Mouse (Mus musculus) c-Kit-negative CD71-positive TER-119-positive erythroid progenitor cells, embryonic 14.5 days (primary cell): Measurements from ENCODE around the gene Myh7b.
A peak's percentile ranks its signal among the peaks of the same experiment; 100 is the strongest.
"Not testable (repeated sequence)": the region's sequence is repeated elsewhere in the genome, so short reads cannot be mapped to it uniquely, and the experiment has no call there.

Experiments
- DNase-seq: peaks from one replicate; pipeline ENCODE4 v3.0.0-alpha.2; 2013; ENCODE audit warnings: low read depth, low spot score

Gene Myh7b

DNA sequence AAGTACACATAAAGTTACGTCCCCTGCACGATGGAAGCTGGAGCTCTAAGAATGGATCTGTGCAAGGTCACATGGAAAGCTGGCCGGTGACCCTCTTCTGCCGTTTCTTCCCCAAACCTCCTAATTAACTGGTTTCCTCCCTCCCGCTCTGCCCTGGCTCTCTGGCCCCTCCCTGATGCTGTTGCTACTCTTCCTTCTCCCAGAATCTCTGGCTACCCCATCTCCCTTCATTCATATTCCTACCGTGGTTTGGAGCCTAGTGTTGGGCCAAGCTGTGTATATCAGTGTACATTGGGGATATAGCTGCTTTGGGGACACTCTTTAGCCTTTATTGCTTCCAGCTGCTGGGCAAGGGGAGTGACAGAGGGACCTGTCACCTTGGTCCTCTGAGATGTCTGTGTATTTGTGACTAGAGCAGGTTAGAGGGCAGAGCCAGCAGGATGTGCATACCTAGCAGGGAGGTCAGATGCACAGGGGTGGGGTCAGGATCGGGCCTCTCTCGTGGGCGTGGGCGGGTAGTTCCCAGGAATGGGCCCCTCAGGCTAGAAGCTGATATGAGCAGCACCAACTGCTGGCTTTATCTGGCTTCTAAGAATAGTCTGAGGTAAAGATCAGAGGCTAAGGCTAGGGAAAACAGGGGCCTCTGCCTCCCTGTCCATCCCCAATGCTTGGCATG, 6.3 kb upstream of the Myh7b start:
- peak; percentile 77 for DNase-seq

DNA sequence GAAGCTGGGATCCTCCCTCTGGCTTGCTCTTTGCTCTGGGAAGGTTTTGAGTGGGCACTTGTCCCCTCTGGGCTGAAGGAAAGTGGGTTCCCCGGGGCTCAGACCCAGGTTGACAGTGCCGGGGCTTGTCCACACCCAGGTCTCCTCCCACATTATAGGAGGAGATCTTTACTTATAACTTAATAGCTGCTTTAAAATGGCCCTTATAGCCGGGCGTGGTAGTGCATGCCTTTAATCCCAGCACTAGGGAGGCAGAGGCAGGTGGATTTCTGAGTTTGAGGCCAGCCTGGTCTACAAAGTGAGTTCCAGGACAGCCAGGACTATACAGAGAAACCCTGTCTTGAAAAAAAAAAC, 5.8 kb upstream of the Myh7b start:
- DNase-seq: not testable (repeated sequence)

DNA sequence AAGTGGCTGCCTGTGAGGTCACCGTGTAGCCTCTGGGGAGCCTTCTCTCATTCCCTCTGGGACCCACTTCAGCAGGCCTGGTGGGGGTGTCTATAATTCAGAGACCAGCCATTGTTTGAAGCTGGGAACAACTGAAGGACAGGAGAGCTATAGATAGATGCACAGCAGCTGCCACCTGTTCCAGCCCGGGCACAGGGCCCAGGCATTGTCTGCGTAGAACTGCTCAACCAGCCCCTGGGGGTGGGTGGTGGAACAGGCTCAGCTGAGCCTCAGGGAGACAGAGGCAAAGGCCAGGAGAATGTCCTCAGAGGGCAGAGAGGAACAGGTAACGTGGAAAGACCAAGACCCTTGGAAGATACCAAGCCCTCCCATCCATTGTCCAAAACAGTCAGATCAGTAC, 4.7 kb upstream of the Myh7b start:
- no peak for DNase-seq

DNA sequence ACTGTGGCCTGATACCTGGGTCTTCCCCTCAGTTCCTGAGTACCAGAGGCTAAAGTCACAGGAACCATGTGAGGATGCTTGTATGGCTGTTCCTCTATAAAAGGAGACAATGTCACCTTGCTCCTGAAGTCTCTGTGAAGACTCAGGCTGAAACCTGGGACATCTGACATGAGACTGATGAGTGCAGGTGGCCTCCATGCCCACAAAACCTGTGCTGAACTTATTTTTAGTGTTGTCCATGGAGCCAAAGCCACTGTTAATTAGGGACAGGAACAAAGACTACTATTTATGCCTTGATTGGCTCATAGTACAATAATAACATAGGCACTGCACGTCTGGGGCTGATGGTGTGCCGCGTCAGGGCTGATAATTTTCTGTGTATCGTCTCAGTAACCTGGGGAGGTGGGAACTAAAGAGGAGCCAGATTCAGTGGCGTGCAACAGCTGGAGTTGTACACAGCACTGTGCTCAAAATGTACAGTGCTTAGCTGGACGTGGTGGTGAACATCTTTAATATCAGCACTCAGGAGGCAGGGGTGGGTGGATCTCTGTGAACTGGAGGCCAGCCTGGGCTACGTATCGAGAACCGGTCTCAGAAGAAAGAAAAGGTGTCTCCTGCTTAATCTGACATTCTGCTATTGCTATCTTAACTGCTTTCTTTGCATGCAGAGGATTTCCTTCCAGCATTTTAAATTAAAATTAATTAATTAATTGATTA, 980 bp downstream of the Myh7b start:
- DNase-seq: no peak

DNA sequence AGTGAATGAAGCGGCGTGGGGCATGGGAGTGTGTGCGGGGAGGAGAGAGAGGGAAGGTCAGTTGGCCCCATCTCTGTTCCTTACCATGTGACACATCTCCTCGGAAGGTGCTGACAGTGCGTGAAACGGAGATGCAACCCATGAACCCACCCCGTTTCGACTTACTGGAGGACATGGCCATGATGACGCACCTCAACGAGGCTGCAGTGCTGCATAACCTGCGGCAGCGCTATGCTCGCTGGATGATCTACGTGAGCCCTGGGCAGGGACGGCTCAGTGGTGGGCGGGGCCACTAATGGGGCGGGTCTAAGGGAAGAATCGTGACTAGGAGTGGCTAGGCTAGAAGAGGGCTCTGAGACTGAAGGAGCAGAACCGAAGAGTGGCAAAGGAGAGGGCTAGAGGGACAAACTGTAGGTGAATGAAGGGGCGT, 2.3 kb downstream of the Myh7b start:
- DNase-seq: peak; percentile 94

DNA sequence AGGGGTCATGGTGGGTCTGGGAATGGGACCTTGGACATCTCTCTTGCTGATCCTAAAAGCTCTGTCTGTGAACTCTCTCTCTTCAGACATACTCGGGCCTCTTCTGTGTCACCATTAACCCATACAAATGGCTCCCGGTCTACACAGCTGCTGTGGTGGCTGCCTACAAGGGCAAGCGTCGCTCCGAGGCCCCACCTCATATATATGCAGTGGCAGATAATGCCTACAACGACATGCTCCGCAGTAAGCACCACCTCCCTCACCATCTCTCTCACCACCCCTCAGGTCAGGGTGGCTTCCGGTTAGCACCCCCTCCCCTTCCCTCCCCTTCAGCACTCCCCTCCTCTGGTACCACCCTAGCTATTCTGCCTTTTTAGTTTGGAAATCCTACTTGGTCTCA, 2.9 kb downstream of the Myh7b start:
- no peak for DNase-seq

DNA sequence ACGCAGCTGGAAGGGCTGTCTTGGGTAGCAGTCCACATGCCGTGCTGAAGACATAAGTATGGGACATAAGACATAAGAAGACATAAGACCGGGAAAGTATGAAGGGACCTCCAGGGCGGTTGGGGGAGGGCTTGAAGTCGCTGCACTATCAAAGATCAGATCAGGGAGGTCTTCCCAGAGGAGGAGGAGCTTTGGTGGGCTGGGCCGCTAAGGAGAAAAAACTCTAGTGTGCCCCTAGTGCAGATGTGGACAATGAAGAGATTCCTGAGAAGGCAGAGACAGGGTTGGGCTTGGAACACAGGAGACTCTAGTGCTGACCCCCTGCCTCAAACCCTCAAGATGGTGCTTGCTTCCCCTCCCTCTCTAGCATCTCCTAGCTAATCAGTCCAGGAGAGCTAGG, 6.0 kb downstream of the Myh7b start:
- DNase-seq: no peak

DNA sequence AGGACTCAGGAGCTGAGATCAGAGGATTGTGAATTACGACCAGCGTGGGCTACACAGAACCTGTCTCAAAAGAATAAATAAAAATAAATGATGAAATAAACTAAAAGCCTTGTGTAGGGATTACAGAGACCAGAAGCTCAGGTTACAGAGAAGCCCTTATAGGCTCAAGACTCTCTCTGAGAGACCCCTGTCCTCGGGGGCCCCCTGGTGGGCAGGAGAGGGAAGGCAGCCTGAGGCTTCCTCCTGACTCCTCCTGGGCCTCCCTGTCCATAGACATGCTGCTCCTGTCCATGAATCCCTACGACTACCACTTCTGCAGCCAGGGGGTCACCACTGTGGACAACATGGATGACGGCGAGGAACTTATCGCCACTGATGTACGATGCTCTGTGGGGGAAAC, 8.8 kb downstream of the Myh7b start:
- peak; percentile 82 for DNase-seq

DNA sequence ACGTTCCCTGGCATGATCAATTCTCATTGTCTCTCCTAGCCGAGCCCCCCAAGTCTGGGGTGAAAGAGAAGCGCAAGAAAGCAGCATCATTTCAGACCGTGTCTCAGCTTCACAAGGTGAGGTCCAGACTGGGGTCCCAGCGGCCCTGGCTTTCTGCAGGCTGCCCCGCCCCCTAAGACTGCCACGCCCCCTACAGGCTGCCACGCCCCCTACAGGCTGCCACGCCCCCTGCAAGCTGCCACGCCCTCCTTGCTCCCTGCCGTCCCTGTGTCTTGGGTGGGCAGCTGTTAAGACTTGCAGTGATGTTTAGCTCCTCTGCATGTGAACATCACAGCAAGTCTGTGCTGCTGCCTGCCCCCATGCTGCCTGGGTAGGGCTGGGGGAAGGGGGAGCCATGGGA, 11.6 kb downstream of the Myh7b start:
- DNase-seq: no peak

DNA sequence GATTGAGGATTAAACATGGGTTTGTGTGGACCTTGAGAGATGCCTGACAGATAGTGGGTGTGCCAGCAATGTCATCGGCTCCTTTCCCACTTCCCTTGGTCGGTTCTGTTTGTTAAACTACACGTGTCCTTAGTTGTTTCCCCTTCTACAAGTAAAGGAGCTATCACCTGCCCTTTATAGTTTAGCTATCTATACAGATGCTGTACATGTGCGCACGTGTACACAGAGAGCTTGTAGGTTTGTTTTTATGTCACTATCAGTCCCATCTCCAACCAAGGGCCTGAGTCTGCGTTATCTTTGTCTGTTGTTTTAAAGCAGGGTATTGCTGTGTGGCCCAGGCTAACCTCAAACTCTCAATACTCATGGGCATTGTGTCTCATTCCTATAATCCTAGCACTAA, 13.0 kb downstream of the Myh7b start:
- DNase-seq: no peak

DNA sequence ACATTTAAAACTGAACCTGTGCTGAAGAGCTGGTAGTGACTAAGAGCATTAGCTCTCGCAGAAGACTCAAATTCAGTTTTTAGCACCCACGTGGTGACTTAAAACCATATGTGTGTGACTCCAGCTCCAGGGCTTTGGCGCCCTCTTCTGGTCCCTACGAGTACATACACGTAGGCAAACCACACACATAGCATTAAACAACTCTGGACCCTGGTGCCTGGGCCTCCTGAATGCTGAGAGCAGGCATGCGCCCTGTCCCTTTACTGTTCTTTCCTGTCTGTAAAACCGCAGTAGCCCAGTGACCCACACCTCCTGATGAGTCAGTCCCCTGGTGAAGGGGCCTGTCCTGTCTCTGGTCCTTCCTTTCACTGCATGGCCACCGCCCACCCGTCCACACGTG, 13.7 kb downstream of the Myh7b start:
- DNase-seq: peak; percentile 68

DNA sequence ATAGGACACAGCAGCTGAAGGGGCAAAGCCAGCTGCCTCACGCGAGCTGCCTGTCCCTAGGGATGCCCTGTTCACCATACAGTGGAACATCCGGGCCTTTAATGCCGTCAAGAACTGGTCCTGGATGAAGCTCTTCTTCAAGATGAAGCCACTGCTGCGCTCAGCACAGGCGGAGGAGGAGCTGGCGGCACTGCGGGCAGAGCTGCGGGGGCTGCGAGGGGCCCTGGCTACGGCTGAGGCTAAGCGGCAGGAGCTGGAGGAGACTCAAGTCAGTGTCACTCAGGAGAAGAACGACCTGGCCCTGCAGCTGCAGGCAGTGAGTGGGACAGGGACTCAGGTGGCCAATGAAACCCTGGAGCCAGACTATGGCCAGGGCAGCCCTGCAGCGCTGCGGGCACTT, 15.3 kb downstream of the Myh7b start:
- no peak for DNase-seq

DNA sequence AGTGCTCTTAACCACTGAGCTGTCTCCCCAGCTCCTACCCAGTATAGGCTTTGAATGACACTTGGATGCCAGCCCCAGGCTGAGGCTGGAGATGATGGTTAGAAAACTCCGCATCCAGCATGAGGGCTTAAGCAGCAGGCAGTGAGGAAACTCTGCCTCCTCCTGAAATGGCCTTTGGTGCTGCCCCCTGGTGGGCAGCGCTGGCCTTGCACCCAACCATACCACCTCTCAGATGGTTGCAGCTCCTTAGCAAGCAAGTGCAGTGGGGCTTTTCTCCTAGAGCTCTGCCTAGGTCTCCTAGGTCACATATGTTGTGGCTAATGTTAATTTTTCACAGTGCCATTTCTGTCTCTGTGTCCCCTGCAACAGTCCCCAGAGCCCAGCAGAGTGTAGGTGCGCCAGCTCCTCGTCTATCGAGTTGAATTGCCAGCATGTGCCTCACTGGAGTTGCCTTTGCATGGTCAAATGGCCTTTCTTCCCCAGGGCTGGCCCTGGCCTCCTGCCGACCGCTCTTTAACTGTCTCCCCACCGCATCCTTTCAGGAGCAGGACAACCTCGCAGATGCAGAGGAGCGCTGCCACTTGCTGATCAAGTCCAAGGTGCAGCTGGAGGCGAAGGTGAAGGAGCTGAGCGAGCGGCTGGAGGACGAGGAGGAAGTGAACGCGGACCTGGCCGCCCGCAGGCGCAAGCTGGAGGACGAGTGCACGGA, 16.2 kb downstream of the Myh7b start:
- no peak for DNase-seq

DNA sequence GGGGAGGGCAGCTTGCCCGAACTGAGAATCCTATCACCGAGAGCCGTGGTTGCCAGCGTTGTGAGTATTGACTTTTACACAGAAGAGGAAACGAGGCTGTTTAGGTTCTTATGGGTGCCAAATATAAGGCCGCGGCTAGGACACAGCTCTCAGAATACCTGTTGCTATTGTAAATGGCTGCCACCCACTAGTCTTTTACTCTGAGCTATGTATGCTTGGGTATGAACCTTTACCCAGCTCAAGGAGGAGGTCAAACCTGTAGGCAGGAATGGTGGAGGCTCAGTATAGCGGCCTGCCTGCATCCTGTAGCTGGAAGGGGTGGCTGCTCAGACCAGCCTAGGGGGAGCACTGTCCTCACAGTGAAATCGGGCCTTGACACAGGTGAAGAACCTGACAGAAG, 17.1 kb downstream of the Myh7b start:
- no peak for DNase-seq

DNA sequence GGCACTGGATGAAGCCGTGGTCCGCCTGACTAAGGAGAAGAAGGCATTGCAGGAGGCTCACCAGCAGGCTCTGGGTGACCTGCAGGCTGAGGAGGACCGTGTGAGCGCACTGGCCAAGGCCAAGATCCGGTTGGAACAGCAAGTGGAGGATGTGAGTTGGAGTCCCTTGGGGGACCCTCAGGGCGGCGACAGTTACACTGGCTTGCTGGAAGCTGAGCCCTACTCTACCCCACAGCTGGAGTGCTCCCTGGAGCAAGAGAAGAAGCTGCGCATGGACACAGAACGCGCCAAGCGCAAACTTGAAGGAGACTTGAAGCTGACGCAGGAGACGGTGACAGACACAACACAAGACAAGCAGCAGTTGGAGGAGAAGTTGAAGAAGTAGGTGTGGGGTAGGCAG, 17.5 kb downstream of the Myh7b start:
- DNase-seq: no peak

DNA sequence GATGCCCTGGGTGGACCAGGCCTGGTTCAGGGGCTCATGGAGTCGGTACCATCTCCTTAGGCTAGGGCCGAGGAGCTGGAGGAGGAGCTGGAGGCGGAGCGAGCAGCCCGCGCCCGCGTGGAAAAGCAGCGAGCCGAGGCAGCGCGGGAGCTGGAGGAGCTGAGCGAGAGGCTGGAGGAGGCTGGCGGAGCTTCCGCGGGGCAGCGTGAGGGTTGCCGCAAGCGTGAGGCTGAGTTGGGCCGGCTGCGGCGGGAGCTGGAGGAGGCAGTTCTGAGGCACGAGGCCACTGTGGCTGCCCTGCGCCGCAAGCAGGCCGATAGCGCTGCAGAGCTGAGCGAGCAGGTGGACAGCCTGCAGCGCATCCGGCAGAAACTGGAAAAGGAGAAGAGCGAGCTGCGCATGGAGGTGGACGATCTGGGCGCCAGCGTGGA, 18.2 kb downstream of the Myh7b start:
- no peak for DNase-seq

DNA sequence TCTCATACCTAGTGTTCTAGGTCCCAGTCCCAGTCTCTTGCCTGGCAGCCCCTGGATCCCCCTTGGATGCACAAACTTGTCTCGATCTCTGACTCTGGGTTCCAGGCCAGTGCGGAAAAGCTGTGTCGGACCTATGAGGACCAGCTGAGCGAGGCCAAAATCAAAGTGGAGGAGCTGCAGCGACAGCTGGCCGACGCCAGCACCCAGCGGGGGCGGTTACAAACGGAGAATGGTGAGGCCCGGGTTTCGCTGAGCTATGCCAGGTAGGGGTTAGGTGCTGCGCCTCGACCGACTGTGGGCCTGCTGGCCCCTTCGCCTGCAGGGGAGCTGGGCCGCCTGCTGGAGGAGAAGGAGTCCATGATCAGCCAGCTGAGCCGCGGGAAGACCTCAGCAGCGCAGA, 19.1 kb downstream of the Myh7b start:
- no peak for DNase-seq

DNA sequence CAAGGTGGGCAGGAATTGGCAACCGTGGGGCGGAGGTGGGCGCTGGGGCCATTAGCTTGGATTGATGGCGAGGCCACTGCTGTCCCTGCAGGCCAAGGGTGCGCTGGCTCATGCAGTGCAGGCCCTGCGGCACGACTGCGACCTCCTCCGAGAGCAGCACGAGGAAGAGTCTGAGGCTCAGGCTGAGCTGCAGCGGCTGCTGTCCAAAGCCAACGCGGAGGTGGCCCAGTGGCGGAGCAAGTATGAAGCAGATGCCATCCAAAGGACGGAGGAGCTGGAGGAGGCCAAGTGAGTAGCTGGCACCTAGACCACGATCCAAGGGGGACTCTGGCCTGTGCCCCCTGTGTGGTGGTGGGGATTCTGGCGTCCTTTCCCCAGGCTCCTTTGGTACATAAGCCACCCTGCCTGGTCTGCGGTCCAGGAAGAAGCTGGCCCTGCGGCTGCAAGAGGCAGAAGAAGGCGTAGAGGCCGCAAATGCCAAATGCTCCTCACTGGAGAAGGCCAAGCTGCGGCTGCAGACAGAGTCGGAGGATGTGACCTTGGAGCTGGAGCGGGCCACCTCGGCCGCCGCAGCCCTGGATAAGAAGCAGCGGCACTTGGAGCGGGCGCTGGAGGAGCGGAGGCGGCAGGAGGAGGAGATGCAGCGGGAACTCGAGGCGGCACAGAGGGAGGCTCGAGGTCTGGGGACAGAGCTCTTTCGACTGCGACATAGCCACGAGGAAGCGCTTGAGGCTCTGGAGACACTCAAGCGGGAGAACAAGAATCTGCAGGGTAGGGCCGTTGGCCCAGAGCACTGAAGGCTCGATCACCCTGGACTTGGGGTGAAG, 19.8 kb downstream of the Myh7b start:
- DNase-seq: no peak

DNA sequence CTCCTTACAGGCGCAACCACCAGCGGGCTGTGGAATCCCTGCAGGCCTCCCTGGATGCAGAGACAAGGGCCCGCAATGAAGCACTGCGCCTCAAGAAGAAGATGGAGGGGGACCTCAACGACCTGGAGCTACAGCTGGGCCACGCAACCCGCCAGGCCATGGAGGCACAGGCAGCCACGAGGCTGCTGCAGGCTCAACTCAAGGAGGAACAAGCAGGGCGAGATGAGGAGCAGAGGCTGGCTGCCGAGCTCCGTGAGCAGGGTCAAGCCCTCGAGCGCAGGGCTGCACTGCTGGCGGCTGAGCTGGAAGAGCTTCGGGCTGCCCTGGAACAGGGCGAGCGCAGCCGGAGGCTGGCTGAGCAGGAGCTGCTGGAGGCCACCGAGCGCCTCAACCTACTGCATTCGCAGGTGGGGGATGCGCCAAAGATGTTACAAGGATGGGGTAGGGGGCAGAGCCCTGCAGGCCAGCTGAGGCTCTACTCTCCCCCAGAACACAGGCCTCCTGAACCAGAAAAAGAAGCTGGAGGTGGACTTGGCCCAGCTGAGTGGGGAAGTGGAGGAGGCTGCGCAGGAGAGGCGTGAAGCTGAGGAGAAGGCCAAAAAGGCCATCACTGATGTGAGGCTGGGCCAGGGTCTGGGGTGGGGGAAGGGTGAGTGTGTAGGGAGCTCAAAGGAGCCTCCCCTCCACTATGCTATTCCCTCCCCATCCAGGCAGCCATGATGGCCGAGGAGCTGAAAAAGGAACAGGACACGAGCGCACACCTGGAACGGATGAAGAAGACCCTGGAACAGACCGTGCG, 21.3 kb downstream of the Myh7b start:
- no peak for DNase-seq

DNA sequence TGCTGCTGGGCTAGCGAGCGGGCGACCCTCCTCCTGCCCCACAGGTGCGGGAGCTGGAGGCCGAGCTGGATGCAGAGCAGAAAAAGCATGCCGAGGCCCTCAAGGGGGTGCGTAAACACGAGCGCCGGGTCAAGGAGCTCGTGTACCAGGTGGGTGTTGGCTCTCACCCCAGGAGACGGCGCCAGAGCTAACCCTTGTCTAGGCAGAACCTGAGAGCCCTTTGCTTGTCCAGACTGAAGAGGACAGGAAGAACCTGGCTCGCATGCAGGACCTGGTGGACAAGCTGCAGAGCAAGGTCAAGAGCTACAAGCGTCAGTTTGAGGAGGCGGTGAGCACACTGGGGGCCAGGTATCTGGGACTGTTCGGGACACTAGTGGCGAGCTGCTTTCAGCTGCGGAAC, 22.1 kb downstream of the Myh7b start:
- DNase-seq: no peak

DNA sequence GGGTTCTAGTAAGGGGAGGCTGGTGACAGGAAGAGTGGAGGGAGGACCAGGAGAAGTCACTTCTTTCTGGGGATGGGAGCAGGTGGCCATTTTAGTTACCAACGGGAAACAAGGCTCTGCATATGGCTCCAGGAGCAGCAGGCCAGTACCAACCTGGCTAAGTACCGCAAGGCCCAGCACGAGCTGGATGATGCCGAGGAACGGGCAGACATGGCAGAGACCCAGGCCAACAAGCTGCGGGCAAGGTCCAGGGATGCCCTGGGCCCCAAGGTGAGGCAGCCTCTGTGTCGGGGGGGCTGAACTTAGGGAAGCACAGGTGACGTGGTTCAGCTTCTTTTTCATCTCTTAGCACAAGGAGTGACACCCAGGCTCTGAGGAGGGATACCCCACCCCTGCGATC, 22.7 kb downstream of the Myh7b start:
- no peak for DNase-seq
